ENCODE assay signal across 11 mouse cellular contexts in the genomic region with DNA sequence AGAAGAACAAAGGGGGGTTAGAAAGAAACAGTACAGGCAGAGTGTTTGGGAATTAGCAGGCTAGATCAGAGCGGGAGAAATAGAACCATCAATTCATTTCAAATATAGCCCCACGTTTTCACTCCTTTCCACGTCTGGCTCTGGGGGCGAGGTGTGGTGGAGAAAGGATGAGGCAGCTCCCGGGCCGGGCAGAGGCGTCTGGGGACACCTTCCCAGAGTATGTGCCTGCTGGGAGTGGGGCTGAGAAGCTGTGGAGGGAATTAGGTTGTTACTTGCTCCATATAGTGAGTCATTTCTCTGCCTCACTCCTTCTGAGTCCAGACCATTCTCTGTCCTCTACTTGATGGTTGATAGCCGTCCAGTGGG. TPM values are rescaled to one million over a fixed set of nuclear protein-coding genes. Genes with fewer than 3 reads are reported as not detected.
DNase-seq lines count a peak whose midpoint lies in the region; ATAC-seq lines count a peak whose summit lies in the region.
"Had no signal": no experiment of that assay in that cellular context is flagged by ENCODE, and none has a peak within 500 bp of the region (broad histone marks: within the 10 kb centered on the region; RNA-seq: fewer than 3 reads in every experiment).

No protein-coding gene starts in this region.

- ATAC-seq in heart, embryonic 16.5 days (replicated peaks; ENCODE audit: extremely low read depth, insufficient read depth, low FRiP score): no peak
- no peak for ATAC-seq in intestine, embryonic 16.5 days
- ATAC-seq in liver, embryonic 11.5 days (replicated peaks; ENCODE audit: low FRiP score): no peak

- 0 out of 2 replicates have a peak, but pooled peaks cover 6% of the 10 kb centered on the region for H3K4me1 ChIP-seq in heart, embryonic 16.5 days (ENCODE audit: control insufficient read depth, insufficient read depth, low read length)
- H3K4me1 ChIP-seq in intestine, embryonic 16.5 days (ENCODE audit: control insufficient read depth, insufficient read depth, low read length): peaks cover 3% of the 10 kb centered on the region; the same call in 1 of the 2 replicates
- H3K4me1 ChIP-seq in liver, embryonic 11.5 days (replicated peaks; ENCODE audit: control insufficient read depth, insufficient read depth, low read length): no peaks in the 10 kb centered on the region

- no peak overlapping the region for H3K27ac ChIP-seq in heart, embryonic 16.5 days (ENCODE audit: low read length)
- no peak overlapping the region for H3K27ac ChIP-seq in intestine, embryonic 16.5 days (ENCODE audit: low read length)
- no peak overlapping the region for H3K27ac ChIP-seq in liver, embryonic 11.5 days (ENCODE audit: low read depth, low read length)
- H3K27ac ChIP-seq: liver, embryonic 13.5 days had no signal

- WGBS in heart, embryonic 16.5 days: 55% methylated on average over 8 of the region's 8 CpGs
- 58% methylated on average over 8 of the region's 8 CpGs for WGBS in intestine, embryonic 16.5 days
- 58% methylated on average over 8 of the region's 8 CpGs for WGBS in liver, embryonic 11.5 days

- no peak overlapping the region for H3K9ac ChIP-seq in heart, embryonic 16.5 days (ENCODE audit: low read length)
- H3K9ac ChIP-seq in intestine, embryonic 16.5 days (ENCODE audit: low read depth, low read length): no peak overlapping the region
- H3K9ac ChIP-seq in liver, embryonic 11.5 days (ENCODE audit: low read depth, low read length): no peak overlapping the region
- H3K9ac ChIP-seq: liver, embryonic 13.5 days had no signal

- intact Hi-C loops in heart, postnatal 10 days (cut with DNase I): no loop called here

- H3K4me3 ChIP-seq in heart, embryonic 16.5 days (ENCODE audit: low read length): no peak overlapping the region
- peak overlapping the region; percentile 59; the same call in 1 of the 2 replicates for H3K4me3 ChIP-seq in intestine, embryonic 16.5 days (ENCODE audit: low read length)
- no peak overlapping the region for H3K4me3 ChIP-seq in liver, embryonic 11.5 days (ENCODE audit: low read depth, low read length)

- H3K4me2 ChIP-seq in heart, embryonic 16.5 days (ENCODE audit: low read depth, low read length): 0 out of 2 replicates have a peak overlapping the region, but pooled peaks have one; percentile 76
- H3K4me2 ChIP-seq in intestine, embryonic 16.5 days (ENCODE audit: low read depth, low read length): no peak overlapping the region; the same call in 1 of the 2 replicates
- H3K4me2 ChIP-seq in liver, embryonic 11.5 days: no peak overlapping the region

- H3K27me3 ChIP-seq in heart, embryonic 16.5 days (ENCODE audit: control insufficient read depth, insufficient read depth, low read length): peaks cover 16% of the 10 kb centered on the region
- peaks cover 20% of the 10 kb centered on the region for H3K27me3 ChIP-seq in intestine, embryonic 16.5 days (replicated peaks; ENCODE audit: control insufficient read depth, insufficient read depth, low read length)
- peaks cover 33% of the 10 kb centered on the region for H3K27me3 ChIP-seq in liver, embryonic 11.5 days (replicated peaks; ENCODE audit: control insufficient read depth, insufficient read depth, low read length)

- DNase-seq in heart, postnatal 10 days: no peak
- DNase-seq in right cerebral cortex, adult 18-20 months: peak; percentile 89
- DNase-seq in right cerebral cortex, postnatal 4 days: no peak
- DNase-seq in right cerebral cortex, postnatal 36 days (ENCODE audit: low spot score in 2 of 2): peak; percentile 59 to 80
- DNase-seq in layer of hippocampus, adult 18-20 months (ENCODE audit: low spot score in 2 of 2): no peak
- no peak for DNase-seq in liver, embryonic 11.5 days (ENCODE audit: low spot score)
- DNase-seq: liver, embryonic 13.5 days; spleen, adult 18-20 months had no signal

- H3K36me3 ChIP-seq in heart, embryonic 16.5 days (ENCODE audit: control insufficient read depth, insufficient read depth): no peaks in the 10 kb centered on the region
- H3K36me3 ChIP-seq in intestine, embryonic 16.5 days (ENCODE audit: control insufficient read depth, insufficient read depth, low read length): no peaks in the 10 kb centered on the region
- no peaks in the 10 kb centered on the region for H3K36me3 ChIP-seq in liver, embryonic 11.5 days (ENCODE audit: control insufficient read depth, insufficient read depth, low read length)
- H3K36me3 ChIP-seq: liver, embryonic 13.5 days had no signal

- H3K9me3 ChIP-seq in heart, embryonic 16.5 days (replicated peaks; ENCODE audit: control insufficient read depth, low read length): no peaks in the 10 kb centered on the region
- H3K9me3 ChIP-seq in intestine, embryonic 16.5 days (ENCODE audit: control insufficient read depth, low read length): no peaks in the 10 kb centered on the region
- no peaks in the 10 kb centered on the region for H3K9me3 ChIP-seq in liver, embryonic 11.5 days (ENCODE audit: control insufficient read depth, low read length)
- H3K9me3 ChIP-seq: liver, embryonic 13.5 days; megakaryocyte, embryonic 14.5 days had no signal

RNA-seq across cellular contexts. Expression of a gene that starts 0.9 kb away (rescaled TPM):
- polyA plus RNA-seq in heart, embryonic 16.5 days (2015; fragmentation: Nextera tagmentation; extraction: Ambion mirVana): 0.35 and 0.47 TPM in 2 replicates
- under 1 TPM; 0.41 to 0.60 TPM for total RNA-seq in heart, postnatal 10 days (2021)
- polyA plus RNA-seq in intestine, embryonic 16.5 days (2015; fragmentation: Nextera tagmentation; extraction: Ambion mirVana): 0.58 and 0.77 TPM in 2 replicates
- total RNA-seq in layer of hippocampus, adult 18-20 months (2021): 10 to 100 TPM; 19.0 to 21.7 TPM
- polyA plus RNA-seq in liver, embryonic 11.5 days (2014; fragmentation: Nextera tagmentation; extraction: Ambion mirVana): 0.07 and 0.19 TPM in 2 replicates
- polyA plus RNA-seq: liver, embryonic 13.5 days had no signal

Comparison
In these comparisons a context has a peak if more than half of its experiments do, and no peak if none do; other contexts are left out.
1. DNase-seq: peak in right cerebral cortex, adult 18-20 months (single experiment) and right cerebral cortex, postnatal 36 days (2 of 2); none in heart, postnatal 10 days (0 of 2), right cerebral cortex, postnatal 4 days (single experiment), layer of hippocampus, adult 18-20 months (0 of 2) and liver, embryonic 11.5 days (single experiment).